Mouse (Mus musculus) frontal cortex, postnatal 25 days (tissue): ENCODE data around the gene Dnajc6.

Source experiments
- DNase-seq, 2 experiments: peaks; one replicate each; pipeline ENCODE4 v3.0.0; 2022; ENCODE audit warnings: low spot score in 2 of 2

Gene Dnajc6

DNA sequence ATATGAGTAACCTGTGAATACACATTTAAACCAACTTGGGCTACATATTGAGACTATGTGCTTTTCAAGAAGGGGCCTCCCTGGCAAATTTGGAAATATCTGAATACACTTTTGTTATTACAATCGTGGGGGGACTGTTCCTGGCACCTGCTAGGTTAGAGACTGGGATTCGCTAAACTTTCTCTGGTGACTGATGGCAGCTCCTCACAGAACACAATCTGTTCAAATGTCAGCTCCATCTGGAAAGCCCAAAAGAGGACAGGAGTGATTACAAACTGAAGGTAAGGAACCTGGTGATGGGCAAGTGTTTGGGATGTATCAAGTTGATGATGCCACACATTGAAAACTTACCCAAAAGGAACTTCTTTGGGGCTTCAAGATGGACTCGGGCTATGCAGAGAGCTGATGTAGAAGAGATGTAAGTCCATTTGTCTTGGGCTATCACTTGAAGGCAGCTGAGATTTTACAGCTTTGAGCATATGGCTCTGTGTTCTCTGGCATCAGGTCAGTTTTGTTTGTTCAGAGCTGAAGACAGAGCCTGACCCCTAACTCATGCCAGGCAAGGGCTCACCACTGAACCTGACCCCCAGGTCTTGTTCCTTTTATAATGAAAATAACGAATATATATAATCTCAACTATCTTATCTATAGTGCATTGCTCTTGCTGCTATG, 68.4 kb downstream of the Dnajc6 start:
- no peak for DNase-seq

- no peak for DNase-seq
Measured at GRCm38 (mm10) chr4:101569076-101569475, 72.6 kb downstream of the Dnajc6 start.

DNA sequence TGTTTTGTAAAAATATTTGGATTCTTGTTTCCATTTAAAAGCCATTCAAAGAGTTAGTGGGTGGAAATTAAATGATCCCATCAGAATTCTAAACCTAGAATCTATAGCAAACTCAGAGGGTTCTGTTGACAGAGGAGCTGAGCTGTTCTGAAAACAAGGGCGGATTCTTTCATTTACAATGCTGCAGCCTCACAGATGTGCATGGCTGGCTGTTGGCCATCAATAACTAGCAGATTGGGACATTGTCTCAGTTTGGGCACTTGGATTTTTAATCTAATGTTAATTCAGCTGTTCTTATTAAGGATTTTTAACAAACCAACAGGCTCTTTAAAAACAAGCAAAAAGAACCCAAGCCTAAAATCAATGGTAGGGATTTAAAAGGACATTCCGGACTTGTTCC, 75.7 kb downstream of the Dnajc6 start:
- no peak for DNase-seq

DNA sequence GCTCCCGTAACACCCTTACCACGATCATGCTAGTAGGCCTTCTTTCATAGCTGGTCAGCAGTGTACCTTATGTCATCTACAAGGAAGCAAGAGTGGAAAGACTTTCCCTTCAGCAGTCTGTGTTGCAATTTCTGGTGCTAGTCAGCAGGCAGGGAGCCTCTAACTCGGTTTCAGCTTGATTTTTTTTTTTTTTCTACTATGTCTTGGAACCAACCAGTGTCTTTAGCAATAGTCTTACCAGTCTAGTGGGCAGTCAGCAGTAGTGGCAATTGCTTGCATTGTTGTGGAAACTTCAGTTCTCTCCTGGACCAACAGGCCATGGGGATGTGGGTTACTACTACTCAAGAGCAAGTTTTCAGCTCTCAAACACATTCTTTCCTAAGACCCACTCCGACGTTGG, 78.9 kb downstream of the Dnajc6 start:
- no peak for DNase-seq

GRCm38 (mm10) chr4:101578720-101579119, 82.3 kb downstream of the Dnajc6 start:
- no peak for DNase-seq

- DNase-seq: no peak
Measured at GRCm38 (mm10) chr4:101579517-101579916, 83.1 kb downstream of the Dnajc6 start.

GRCm38 (mm10) chr4:101581156-101581555, 84.7 kb downstream of the Dnajc6 start:
- no peak for DNase-seq

DNA sequence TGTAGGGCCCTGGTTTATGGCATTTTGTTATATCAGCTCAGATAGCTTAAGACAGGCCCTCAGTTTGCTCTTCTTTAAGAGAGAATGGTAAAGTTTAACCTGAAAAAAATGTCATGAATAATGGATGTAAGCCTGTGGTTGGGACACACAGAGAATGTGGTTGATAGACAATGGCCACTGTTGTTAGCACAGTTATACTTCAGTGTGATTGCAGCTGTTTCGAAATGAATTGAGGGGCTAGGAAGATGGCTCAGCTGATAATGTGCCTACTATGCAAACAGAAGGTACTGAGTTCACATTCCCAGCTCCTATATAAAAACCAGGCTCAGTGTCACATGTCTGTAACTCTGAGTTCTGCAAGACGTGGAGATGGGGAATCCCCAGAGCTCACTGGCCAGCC, 86.4 kb downstream of the Dnajc6 start:
- DNase-seq: no peak

DNA sequence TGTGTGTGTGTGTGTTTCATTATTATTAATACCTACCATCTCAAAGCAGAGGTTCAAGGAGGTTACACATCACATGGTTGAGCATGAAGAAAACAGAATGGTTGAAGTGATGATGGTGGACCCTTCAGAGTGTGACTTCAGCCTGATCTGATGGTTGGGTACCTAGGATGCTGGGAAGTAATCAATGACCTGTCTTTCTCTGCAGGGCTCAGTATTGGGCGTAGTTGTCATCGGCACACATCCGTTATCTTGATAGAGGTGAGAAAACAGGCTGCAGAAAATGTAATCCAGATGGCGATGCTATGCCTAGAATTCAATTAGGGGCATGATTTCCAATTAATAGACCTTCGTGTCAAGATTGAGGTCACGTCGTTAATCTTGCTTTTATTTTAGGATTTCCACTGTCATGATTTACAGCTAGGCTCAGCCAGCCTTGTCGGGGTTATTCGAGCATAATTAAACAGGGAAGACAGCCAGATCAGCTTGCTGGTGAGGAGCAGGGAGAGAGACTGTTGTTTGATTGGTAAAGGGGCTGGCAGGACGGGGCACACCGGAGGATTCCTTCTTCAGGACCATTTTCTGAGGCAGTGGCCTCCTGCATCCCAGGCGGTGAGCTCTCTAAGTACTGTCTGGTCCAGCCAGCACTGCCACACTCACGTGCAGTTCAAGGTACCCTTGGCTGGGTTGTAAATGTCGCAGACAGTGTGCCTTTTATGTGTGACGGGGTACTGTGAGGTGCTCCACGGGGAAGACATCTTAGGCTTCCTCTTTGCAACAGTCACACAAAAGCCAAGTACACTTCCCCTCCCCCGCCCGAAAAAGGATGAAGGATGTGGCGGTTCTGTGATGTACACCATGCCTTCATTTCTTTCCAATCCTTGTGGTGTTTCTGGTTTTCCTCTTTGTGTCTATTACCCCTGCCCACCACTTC, 88.3 kb downstream of the Dnajc6 start:
- DNase-seq: no peak

GRCm38 (mm10) chr4:101585455-101586184, 89.2 kb downstream of the Dnajc6 start:
- DNase-seq: no peak

- DNase-seq: no peak
Measured at GRCm38 (mm10) chr4:101588932-101589331, 92.5 kb downstream of the Dnajc6 start.

- no peak for DNase-seq
Measured at GRCm38 (mm10) chr4:101589771-101590170, 93.3 kb downstream of the Dnajc6 start.

DNA sequence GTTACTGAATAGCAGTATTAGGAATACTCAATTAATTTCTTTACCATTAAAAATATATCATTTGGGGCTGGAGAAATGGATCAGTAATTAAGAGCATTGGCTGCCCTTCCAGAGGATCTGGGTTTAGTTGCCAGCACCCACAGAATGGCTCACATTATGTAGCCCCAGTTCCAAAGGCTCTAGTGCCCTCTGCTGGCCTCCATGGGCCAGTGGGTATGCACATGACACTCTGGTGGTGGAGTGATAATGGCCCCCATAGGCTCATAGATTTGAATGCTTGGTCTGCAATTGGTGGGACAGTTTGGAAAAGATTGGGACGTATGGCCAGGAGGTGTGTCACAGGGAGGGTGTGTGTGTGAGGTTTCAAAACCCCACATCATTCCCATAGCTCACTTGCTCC, 95.0 kb downstream of the Dnajc6 start:
- no peak for DNase-seq

DNA sequence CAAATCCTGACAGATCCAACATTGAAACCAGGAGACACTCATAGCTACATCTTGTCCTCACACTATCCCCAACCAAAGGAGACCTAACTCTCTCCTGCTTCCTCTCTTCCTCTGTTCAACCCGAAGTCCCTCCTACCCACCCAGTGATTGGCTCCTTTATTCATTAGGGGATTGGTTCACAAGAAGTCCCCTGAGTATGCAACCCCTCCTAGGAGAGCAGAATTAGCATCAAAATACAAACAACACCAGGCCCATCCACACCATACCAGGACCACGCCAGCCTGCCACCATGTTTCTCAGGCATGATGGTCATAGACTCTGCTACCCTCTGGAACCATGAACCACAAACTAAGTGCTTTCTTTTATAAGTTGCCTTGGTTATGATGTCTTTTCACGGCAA, 96.0 kb downstream of the Dnajc6 start:
- DNase-seq: no peak

DNA sequence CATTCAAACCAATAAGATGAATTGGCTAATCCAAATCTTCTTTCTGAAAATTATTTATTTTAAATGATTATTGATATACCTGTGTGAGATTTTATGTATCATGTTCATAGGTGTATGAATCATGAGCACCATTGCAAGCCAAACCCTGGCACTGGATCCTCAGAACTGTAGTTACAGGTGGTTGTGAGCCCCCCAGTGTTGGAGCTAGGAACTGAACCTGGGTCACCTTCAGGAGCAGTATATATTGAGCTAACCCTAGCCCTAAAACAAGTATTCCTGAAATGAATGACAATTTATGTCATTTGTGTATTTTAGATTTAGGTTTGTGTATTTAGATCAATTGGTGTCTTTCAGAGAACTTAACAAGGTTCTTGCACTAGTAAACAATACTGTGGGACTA, 105.3 kb downstream of the Dnajc6 start:
- DNase-seq: no peak

- no peak for DNase-seq
Measured at GRCm38 (mm10) chr4:101603635-101604034, 107.2 kb downstream of the Dnajc6 start.

GRCm38 (mm10) chr4:101616520-101616919, 120.1 kb downstream of the Dnajc6 start:
- no peak for DNase-seq

GRCm38 (mm10) chr4:101617742-101618141, 121.3 kb downstream of the Dnajc6 start:
- no peak for DNase-seq

- no peak for DNase-seq
Measured at GRCm38 (mm10) chr4:101620206-101620605, 123.8 kb downstream of the Dnajc6 start.

GRCm38 (mm10) chr4:101621241-101621640, 124.8 kb downstream of the Dnajc6 start:
- DNase-seq: no peak

DNA sequence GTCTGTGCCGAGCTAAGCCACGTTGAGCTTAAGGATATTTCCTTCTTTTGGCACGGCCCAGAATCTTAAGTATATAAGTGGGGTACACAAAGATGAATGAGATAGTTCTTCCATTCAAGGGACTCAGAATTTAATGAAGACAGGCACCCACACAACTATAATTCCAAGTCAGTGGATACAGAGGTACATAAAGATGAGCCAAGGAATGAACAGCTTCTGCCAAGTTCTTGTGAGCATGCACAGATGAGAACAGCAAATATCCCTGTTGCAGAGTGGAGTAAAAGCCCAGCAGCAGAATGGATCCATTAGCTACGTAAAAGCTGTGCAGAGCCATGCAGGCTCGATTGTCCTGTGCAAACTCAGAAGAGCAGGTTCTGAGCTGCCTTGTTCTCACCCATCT, 128.8 kb downstream of the Dnajc6 start:
- no peak for DNase-seq

DNA sequence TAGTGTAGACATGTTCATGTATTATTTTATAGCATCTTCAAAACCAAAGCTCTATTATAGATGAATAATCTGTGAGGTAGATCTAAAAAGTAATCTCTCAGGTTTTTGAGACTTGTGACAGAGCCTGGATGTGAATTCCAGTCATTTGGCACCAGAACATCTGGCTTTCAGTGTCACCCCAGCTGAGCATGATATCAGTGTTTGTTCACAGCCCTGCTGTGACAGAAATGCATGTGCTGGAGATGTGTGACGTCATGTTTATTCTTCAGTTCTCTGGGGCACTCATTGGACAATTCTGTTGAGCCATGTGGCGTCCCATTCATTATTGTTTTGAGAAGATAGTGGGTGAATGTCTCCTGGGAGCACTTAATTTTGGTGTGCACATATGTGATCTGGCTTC, 139.1 kb downstream of the Dnajc6 start:
- DNase-seq: no peak
